Mouse (Mus musculus) testis, postnatal 14 days (tissue): ENCODE results near the gene Slc9a8.

Source experiments
- DNase-seq: peaks from one replicate; pipeline ENCODE4 v3.0.0; 2021; ENCODE audit warnings: low spot score

The Slc9a8 gene

GRCm38 (mm10) chr2:167507719-167508385, 86.3 kb downstream of the Slc9a8 start:
- DNase-seq = no peak

DNA sequence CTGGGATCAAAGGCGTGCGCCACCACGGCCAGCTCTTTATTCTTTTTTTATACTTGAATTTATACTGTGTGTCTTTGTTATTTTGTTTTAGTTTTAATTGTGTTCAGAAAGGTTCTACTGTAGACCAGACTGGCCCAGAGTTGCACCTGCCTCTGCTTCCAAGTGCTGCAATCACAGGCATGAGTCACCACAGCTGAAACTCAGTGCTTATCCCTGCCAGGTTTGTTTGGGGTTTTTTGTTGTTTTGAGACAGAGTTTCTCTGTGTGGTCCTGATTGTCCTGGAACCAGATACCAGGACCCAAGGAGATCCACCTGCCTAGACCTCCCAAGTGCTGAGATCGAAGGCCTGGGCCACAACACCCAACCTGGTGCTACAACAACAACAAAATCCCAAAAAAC, 87.1 kb downstream of the Slc9a8 start:
- no peak for DNase-seq

- DNase-seq = no peak
Observed at GRCm38 (mm10) chr2:167510485-167510884, 89.0 kb downstream of the Slc9a8 start.

- DNase-seq = no peak
Observed at GRCm38 (mm10) chr2:167512365-167512764, 90.9 kb downstream of the Slc9a8 start.

- DNase-seq = no peak
Observed at GRCm38 (mm10) chr2:167512970-167513369, 91.5 kb downstream of the Slc9a8 start.

GRCm38 (mm10) chr2:167514641-167515040, 93.1 kb downstream of the Slc9a8 start:
- DNase-seq = no peak

- DNase-seq = no peak
Observed at GRCm38 (mm10) chr2:167515688-167516087, 94.2 kb downstream of the Slc9a8 start.

DNA sequence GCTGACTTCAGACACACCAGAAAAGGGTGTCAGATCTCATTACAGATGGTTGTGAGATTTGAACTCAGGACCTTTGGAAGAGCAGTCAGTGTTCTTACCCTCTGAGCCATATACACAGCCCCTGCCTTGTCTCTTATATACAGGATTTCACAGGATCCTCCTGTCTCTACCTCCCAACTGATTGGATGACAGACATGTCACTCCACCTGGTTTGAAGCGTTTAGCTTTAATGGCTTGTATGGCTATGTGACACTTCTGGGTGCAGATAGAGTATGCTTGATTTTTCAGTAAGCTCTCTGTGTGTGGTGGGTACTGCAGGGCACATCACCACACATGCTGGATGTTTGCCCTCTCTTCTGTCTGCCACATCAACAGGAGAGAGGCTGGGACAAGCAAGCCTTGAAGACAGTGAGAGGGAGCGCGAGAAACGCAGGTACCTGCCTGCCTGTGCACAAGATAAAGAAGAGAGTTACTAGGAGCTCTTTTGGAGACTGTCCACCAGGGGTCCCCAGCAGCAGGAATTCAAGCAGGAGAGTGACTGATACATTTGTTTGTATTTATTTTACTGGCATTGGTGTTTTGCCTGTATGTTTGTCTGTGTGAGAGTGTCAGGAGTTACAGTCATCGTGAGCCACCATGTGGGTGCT, 98.2 kb downstream of the Slc9a8 start:
- no peak for DNase-seq
